Mouse (Mus musculus): ENCODE data around the gene Thsd4.

DNA sequence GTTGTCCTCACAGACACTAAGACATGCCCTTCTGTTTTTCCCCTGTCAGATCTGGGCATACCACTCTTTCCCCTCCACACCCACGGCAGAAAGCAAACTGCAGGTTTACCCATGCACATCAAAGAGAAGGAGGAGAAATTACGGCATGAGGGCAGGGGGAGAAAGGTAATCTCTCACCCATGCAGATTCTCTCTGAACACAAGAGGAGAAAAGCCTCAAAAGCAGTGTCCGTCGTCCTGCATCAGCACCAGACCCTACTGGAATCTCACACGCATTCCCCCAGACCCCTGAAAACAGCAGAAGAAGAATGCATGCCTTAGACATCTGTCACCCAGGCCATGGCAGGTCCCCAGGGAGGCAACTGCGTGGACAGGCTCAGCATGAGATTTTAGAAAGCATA, 381.4 kb downstream of the Thsd4 start:
- TF ChIP-seq CTCF (IDR thresholded peaks at IDR 0.05; ENCODE audit: low read depth, low read length) (no peak), POLR2A (IDR thresholded peaks at IDR 0.05; ENCODE audit: extremely low read depth, insufficient read depth, low read length) (no peak)
